Comparison of ENCODE assay signal across 16 mouse cellular contexts in the genomic region with DNA sequence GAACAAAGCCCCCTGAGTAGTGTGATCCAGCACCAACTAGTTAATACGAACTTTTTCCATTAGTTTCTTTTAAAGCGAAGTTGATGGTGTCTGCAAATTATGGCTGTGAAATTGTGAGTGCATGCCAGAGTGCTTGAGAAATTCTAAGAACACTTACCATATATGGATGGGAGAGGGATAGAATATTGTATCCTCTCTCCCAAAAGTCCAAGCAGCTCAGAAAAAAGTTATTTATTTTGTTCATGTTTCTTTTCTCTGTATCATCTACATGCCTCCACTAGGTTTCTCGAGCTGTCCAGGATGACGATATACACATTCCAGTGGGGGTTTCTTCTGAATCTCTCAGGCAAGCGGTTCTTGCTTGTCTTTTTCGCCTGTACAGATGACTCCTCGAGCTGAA.
"Had no signal": no experiment of that assay in that cellular context is flagged by ENCODE, and none has a peak within 500 bp of the region (broad histone marks: within the 10 kb centered on the region; RNA-seq: fewer than 3 reads in every experiment).

No protein-coding gene starts in this region.

- H3K36me3 ChIP-seq: kidney, embryonic 15.5 days; limb, embryonic 10.5 days; limb, embryonic 13.5 days; liver, embryonic 12.5 days; liver, embryonic 15.5 days had no signal

- H3K27me3 ChIP-seq: kidney, embryonic 15.5 days; limb, embryonic 13.5 days; liver, embryonic 12.5 days; liver, embryonic 15.5 days had no signal

- H3K27ac ChIP-seq: kidney, embryonic 15.5 days; layer of hippocampus, adult 2 months; limb, embryonic 10.5 days; limb, embryonic 13.5 days; liver, embryonic 12.5 days; liver, embryonic 15.5 days had no signal

- DNase-seq: kidney, adult 11 months; kidney, adult 8-10 months; kidney, postnatal 25 days; layer of hippocampus, adult 9-11 months; liver; midbrain, embryonic 14.5 days; thymus, adult 18-20 months; thymus, postnatal 36 days had no signal

- H3K9ac ChIP-seq: kidney, embryonic 15.5 days; limb, embryonic 13.5 days; liver, embryonic 12.5 days; liver, embryonic 15.5 days had no signal

- H3K4me1 ChIP-seq: kidney, embryonic 15.5 days; limb, embryonic 10.5 days; limb, embryonic 13.5 days; liver, embryonic 12.5 days; liver, embryonic 15.5 days had no signal

- ATAC-seq: inflammation-experienced regulatory T-cells, adult 6 months; liver, embryonic 12.5 days had no signal

- H3K9me3 ChIP-seq: kidney, embryonic 15.5 days; limb, embryonic 10.5 days; limb, embryonic 13.5 days; liver, embryonic 12.5 days; liver, embryonic 15.5 days had no signal

- H3K4me2 ChIP-seq: kidney, embryonic 15.5 days; limb, embryonic 13.5 days; liver, embryonic 12.5 days; liver, embryonic 15.5 days; midbrain, embryonic 11.5 days had no signal

- H3K4me3 ChIP-seq: kidney, embryonic 15.5 days; layer of hippocampus, adult 2 months; limb, embryonic 10.5 days; limb, embryonic 13.5 days; liver, embryonic 12.5 days; liver, embryonic 15.5 days had no signal
